Mouse (Mus musculus): ENCODE data around the gene Aox3. TPM values are rescaled to one million over a fixed set of nuclear protein-coding genes. Genes with fewer than 3 reads are reported as not detected.

Gene Aox3
- total and polyA plus RNA-seq, 3 experiments = 0.08 to 0.43 (median 0.14) TPM

GRCm38 (mm10) chr1:58111315-58111714, 1.6 kb upstream of the Aox3 start:
- H3K9me3 ChIP-seq (replicated peaks; ENCODE audit: low read length) = peaks cover 8% of the 10 kb centered on the region
- H3K27me3 ChIP-seq (replicated peaks) = no peaks in the 10 kb centered on the region
- H3K4me2 ChIP-seq (ENCODE audit: insufficient read depth, low read depth, poor library complexity, severe bottlenecking) = no peak overlapping the region
- DNase-seq (ENCODE audit: extremely low read depth) = no peak
- no peak overlapping the region for H3K27ac ChIP-seq (ENCODE audit: insufficient read depth, low read depth)
- no peaks in the 10 kb centered on the region for H3K36me3 ChIP-seq (replicated peaks in 1 of 2; ENCODE audit: control insufficient read depth in 1 of 2, insufficient read depth in 1 of 2, low read length in 1 of 2)
- no peak overlapping the region for H3K9ac ChIP-seq (ENCODE audit: insufficient read depth, low read depth)
- H3K4me3 ChIP-seq (replicated peaks in 1 of 3; ENCODE audit: low read depth in 2 of 3, low read length in 2 of 3, poor library complexity in 1 of 3) = no peak overlapping the region
- TF ChIP-seq SIN3A (IDR thresholded peaks at IDR 0.05; ENCODE audit: low read length) = no peak
- H3K4me1 ChIP-seq (ENCODE audit: control insufficient read depth in 1 of 2, insufficient read depth in 2 of 2) = peaks cover 0 to 10% of the 10 kb centered on the region in 2 experiments; a peak in 2 of 4 replicates
- in situ Hi-C loops (cut with MboI; ENCODE audit: low pct_ligation_motif_present, low pct_unique_long_range_greater_than_20kb, low sequenced_read_pairs) = no loop called here
- no peaks in the 10 kb centered on the region for H3K79me2 ChIP-seq (replicated peaks; ENCODE audit: control insufficient read depth, extremely low read depth, insufficient read depth, poor library complexity, severe bottlenecking)
- dilution Hi-C loops (cut with MboI; ENCODE audit: extremely low pct_ligation_motif_present, extremely low pct_unique_long_range_greater_than_20kb, low sequenced_read_pairs) = no loop called here

DNA sequence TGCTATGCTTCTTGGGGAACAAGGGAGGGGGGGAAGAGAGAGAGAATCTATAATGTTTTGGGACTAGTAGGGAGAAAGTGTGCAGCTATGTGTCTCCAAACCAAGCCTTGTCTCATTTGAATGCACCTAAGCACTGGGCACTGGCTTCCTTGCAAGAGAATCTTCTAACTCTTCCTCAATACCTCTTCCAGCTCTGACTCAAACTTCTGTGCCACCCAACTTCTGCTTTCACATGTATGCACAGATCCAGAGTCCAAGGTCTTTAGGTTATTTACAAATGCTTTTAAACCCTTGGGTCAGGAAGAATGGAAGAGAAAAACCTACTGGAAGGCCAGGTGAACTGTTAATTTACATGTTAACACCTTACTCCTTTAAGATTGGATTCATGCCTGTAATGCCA, 511 bp downstream of the Aox3 start:
- no peak for TF ChIP-seq UBTF (IDR thresholded peaks at IDR 0.05; ENCODE audit: low read depth, low read length)
- H3K4me2 ChIP-seq (ENCODE audit: insufficient read depth, low read depth, poor library complexity, severe bottlenecking) = no peak overlapping the region
- H3K27me3 ChIP-seq (replicated peaks) = no peaks in the 10 kb centered on the region
- peaks cover 0 to 10% of the 10 kb centered on the region in 2 experiments; a peak in 2 of 4 replicates for H3K4me1 ChIP-seq (ENCODE audit: control insufficient read depth in 1 of 2, insufficient read depth in 2 of 2)
- H3K4me3 ChIP-seq (replicated peaks in 1 of 3; ENCODE audit: low read depth in 2 of 3, low read length in 2 of 3, poor library complexity in 1 of 3) = no peak overlapping the region
- H3K9ac ChIP-seq (ENCODE audit: insufficient read depth, low read depth) = no peak overlapping the region
- peaks cover 8% of the 10 kb centered on the region for H3K9me3 ChIP-seq (replicated peaks; ENCODE audit: low read length)
- dilution Hi-C loops (cut with MboI; ENCODE audit: extremely low pct_ligation_motif_present, extremely low pct_unique_long_range_greater_than_20kb, low sequenced_read_pairs) = no loop called here
- H3K79me2 ChIP-seq (replicated peaks; ENCODE audit: control insufficient read depth, extremely low read depth, insufficient read depth, poor library complexity, severe bottlenecking) = no peaks in the 10 kb centered on the region
- in situ Hi-C loops (cut with MboI; ENCODE audit: low pct_ligation_motif_present, low pct_unique_long_range_greater_than_20kb, low sequenced_read_pairs) = no loop called here
- DNase-seq (ENCODE audit: extremely low read depth) = no peak
- H3K27ac ChIP-seq (ENCODE audit: insufficient read depth, low read depth) = no peak overlapping the region
- H3K36me3 ChIP-seq (replicated peaks in 1 of 2; ENCODE audit: control insufficient read depth in 1 of 2, insufficient read depth in 1 of 2, low read length in 1 of 2) = no peaks in the 10 kb centered on the region

- H3K27ac ChIP-seq (ENCODE audit: insufficient read depth, low read depth) = no peak overlapping the region
- H3K79me2 ChIP-seq (replicated peaks; ENCODE audit: control insufficient read depth, extremely low read depth, insufficient read depth, poor library complexity, severe bottlenecking) = no peaks in the 10 kb centered on the region
- peaks cover 0 to 10% of the 10 kb centered on the region in 2 experiments; a peak in 2 of 4 replicates for H3K4me1 ChIP-seq (ENCODE audit: control insufficient read depth in 1 of 2, insufficient read depth in 2 of 2)
- no peaks in the 10 kb centered on the region for H3K36me3 ChIP-seq (replicated peaks in 1 of 2; ENCODE audit: control insufficient read depth in 1 of 2, insufficient read depth in 1 of 2, low read length in 1 of 2)
- TF ChIP-seq UBTF (IDR thresholded peaks at IDR 0.05; ENCODE audit: low read depth, low read length) = no peak
- TF ChIP-seq MAFK (IDR thresholded peaks at IDR 0.05; ENCODE audit: insufficient replicate concordance, low read length) = no peak
- TF ChIP-seq MAX (IDR thresholded peaks at IDR 0.05; ENCODE audit: low read length) = no peak
- H3K4me2 ChIP-seq (ENCODE audit: insufficient read depth, low read depth, poor library complexity, severe bottlenecking) = no peak overlapping the region
- in situ Hi-C loops (cut with MboI; ENCODE audit: low pct_ligation_motif_present, low pct_unique_long_range_greater_than_20kb, low sequenced_read_pairs) (no loop called here), dilution Hi-C loops (cut with MboI; ENCODE audit: extremely low pct_ligation_motif_present, extremely low pct_unique_long_range_greater_than_20kb, low sequenced_read_pairs) (no loop called here)
- H3K9ac ChIP-seq (ENCODE audit: insufficient read depth, low read depth) = no peak overlapping the region
- no peaks in the 10 kb centered on the region for H3K27me3 ChIP-seq (replicated peaks)
- H3K9me3 ChIP-seq (replicated peaks; ENCODE audit: low read length) = peaks cover 8% of the 10 kb centered on the region
- DNase-seq (ENCODE audit: extremely low read depth) = no peak
- no peak overlapping the region for H3K4me3 ChIP-seq (replicated peaks in 1 of 3; ENCODE audit: low read depth in 2 of 3, low read length in 2 of 3, poor library complexity in 1 of 3)
Observed at GRCm38 (mm10) chr1:58114021-58114560, 1.2 kb downstream of the Aox3 start.

- H3K27ac ChIP-seq (ENCODE audit: insufficient read depth, low read depth) = no peak overlapping the region
- H3K4me3 ChIP-seq (replicated peaks in 1 of 3; ENCODE audit: low read depth in 2 of 3, low read length in 2 of 3, poor library complexity in 1 of 3) = no peak overlapping the region
- TF ChIP-seq ELF1 (IDR thresholded peaks at IDR 0.05; ENCODE audit: low read depth, low read length) = no peak
- no peak for TF ChIP-seq EP300 (IDR thresholded peaks at IDR 0.05; ENCODE audit: low read length)
- no peak for TF ChIP-seq RCOR1 (conservative IDR thresholded peaks at IDR 0.05; ENCODE audit: low read depth, low read length)
- TF ChIP-seq POLR2A (IDR thresholded peaks at IDR 0.05; ENCODE audit: low read depth, low read length) = no peak
- TF ChIP-seq NELFE (IDR thresholded peaks at IDR 0.05; ENCODE audit: low read depth, low read length) = no peak
- no peak for TF ChIP-seq TCF12 (IDR thresholded peaks at IDR 0.05; ENCODE audit: low read depth, low read length)
- no peak for TF ChIP-seq JUN (IDR thresholded peaks at IDR 0.05; ENCODE audit: insufficient read depth, low read depth, low read length)
- H3K27me3 ChIP-seq (replicated peaks) = no peaks in the 10 kb centered on the region
- DNase-seq (ENCODE audit: extremely low read depth) = no peak
- peaks cover 8% of the 10 kb centered on the region for H3K9me3 ChIP-seq (replicated peaks; ENCODE audit: low read length)
- H3K36me3 ChIP-seq (replicated peaks in 1 of 2; ENCODE audit: control insufficient read depth in 1 of 2, insufficient read depth in 1 of 2, low read length in 1 of 2) = no peaks in the 10 kb centered on the region
- H3K4me2 ChIP-seq (ENCODE audit: insufficient read depth, low read depth, poor library complexity, severe bottlenecking) = no peak overlapping the region
- in situ Hi-C loops (cut with MboI; ENCODE audit: low pct_ligation_motif_present, low pct_unique_long_range_greater_than_20kb, low sequenced_read_pairs) = no loop called here
- no peaks in the 10 kb centered on the region for H3K79me2 ChIP-seq (replicated peaks; ENCODE audit: control insufficient read depth, extremely low read depth, insufficient read depth, poor library complexity, severe bottlenecking)
- peaks cover 0 to 10% of the 10 kb centered on the region in 2 experiments; a peak in 2 of 4 replicates for H3K4me1 ChIP-seq (ENCODE audit: control insufficient read depth in 1 of 2, insufficient read depth in 2 of 2)
- no peak overlapping the region for H3K9ac ChIP-seq (ENCODE audit: insufficient read depth, low read depth)
- dilution Hi-C loops (cut with MboI; ENCODE audit: extremely low pct_ligation_motif_present, extremely low pct_unique_long_range_greater_than_20kb, low sequenced_read_pairs) = no loop called here
Observed at GRCm38 (mm10) chr1:58114666-58115375, 1.9 kb downstream of the Aox3 start.

Measured in CH12.LX (cell line).